Mouse (Mus musculus): ENCODE data around the gene Fig4. TPM values are rescaled to one million over a fixed set of nuclear protein-coding genes. Genes with fewer than 3 reads are reported as not detected.

The Fig4 gene
- total and polyA plus RNA-seq, 2 experiments from 2014 or later, result 36.4 to 40.4 TPM

DNA sequence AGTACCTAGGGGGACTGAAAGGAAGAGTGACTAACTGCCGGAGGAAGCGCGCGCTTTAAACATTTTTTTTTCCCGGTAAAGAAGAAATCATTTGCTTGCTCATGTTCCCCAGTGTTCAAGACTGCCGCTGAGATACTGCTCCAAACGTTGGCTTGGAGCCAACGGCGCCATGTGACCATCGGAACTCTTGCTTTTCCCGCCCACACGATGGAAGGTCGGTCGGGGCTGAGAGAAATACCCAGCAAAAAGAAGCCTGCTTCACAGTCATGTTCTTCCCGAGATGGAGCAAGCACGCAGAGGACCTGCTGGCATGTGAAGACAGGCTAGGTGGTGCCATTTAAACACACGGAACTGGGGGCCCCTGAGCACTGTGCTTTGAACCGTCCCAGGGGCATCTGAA is 151.6 kb downstream of the Fig4 start:
- no peaks in the 10 kb centered on the region for H3K9me3 ChIP-seq (ENCODE audit: low read length)
- no peak overlapping the region for H3K27ac ChIP-seq (ENCODE audit: low read depth, low read length)
- no peaks in the 10 kb centered on the region for H3K27me3 ChIP-seq (ENCODE audit: insufficient read depth, low read length)
- ATAC-seq (peak; percentile 48), DNase-seq (peak; percentile 45)
- H3K4me1 ChIP-seq (ENCODE audit: insufficient read depth), result no peaks in the 10 kb centered on the region
- H3K36me3 ChIP-seq (ENCODE audit: insufficient read depth), result no peaks in the 10 kb centered on the region
- TF ChIP-seq CTCF (IDR thresholded peaks at IDR 0.05; ENCODE audit: low read depth), result no peak
- no peak overlapping the region for H3K4me2 ChIP-seq (ENCODE audit: low read depth)
- H3K4me3 ChIP-seq (ENCODE audit: low read depth, low read length), result no peak overlapping the region
- H3K9ac ChIP-seq, result no peak overlapping the region
- WGBS, result 62% methylated on average over 18 of the region's 18 CpGs

DNA sequence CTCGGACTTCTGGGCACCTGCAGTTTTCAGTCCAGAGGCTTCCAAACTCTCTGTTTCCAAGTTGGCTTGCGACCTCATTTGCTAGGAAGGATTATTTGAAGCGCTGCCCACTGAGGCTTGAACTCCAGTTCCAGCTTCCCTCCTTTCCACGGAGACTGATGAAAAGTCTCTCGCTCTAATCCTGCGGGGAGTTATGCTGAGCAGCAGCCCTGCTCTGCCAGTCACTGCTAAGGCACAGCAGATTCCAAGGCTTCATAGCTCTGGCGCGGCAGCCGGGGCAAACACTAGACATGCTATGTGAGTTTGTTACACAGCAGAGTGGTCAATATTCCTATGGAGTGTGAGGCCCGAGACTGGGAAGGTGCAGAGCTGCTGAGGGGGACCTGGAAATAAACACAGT is 152.0 kb downstream of the Fig4 start:
- Histone ChIP-seq H3K4me3 (ENCODE audit: low read depth, low read length) (no peak overlapping the region), H3K9me3 (ENCODE audit: low read length) (no peaks in the 10 kb centered on the region), H3K4me1 (ENCODE audit: insufficient read depth) (no peaks in the 10 kb centered on the region), H3K36me3 (ENCODE audit: insufficient read depth) (no peaks in the 10 kb centered on the region), H3K4me2 (ENCODE audit: low read depth) (no peak overlapping the region), H3K27me3 (ENCODE audit: insufficient read depth, low read length) (no peaks in the 10 kb centered on the region), H3K9ac (no peak overlapping the region), H3K27ac (ENCODE audit: low read depth, low read length) (no peak overlapping the region)
- no peak for ATAC-seq
- DNase-seq, result no peak
- no peak for TF ChIP-seq CTCF (IDR thresholded peaks at IDR 0.05; ENCODE audit: low read depth)
- WGBS, result 65% methylated on average over 10 of the region's 10 CpGs

DNA sequence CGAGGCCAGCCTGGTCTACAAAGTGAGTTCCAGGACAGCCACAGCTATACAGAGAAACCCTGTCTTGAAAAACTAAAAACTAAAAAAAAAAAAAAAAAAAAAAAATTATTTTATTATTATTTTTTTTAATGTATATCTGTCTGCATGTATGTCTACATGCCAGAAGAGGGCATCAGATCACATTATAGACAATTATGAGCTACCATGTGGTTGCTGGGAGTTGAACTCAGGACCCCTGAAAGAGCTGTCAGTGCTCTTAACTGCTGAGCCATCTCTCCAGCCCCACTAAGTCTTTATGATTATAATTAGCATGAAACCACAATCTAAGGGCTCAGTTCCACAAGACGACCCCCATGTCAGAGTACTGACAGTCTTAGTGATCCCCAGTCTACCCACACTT is 152.6 kb downstream of the Fig4 start:
- no peaks in the 10 kb centered on the region for H3K9me3 ChIP-seq (ENCODE audit: low read length)
- no peak overlapping the region for H3K4me3 ChIP-seq (ENCODE audit: low read depth, low read length)
- 82% methylated on average over 2 of the region's 2 CpGs for WGBS
- no peak for DNase-seq
- H3K27ac ChIP-seq (ENCODE audit: low read depth, low read length), result no peak overlapping the region
- H3K4me2 ChIP-seq (ENCODE audit: low read depth), result no peak overlapping the region
- no peaks in the 10 kb centered on the region for H3K36me3 ChIP-seq (ENCODE audit: insufficient read depth)
- H3K9ac ChIP-seq, result no peak overlapping the region
- ATAC-seq, result no peak
- TF ChIP-seq CTCF (IDR thresholded peaks at IDR 0.05; ENCODE audit: low read depth), result no peak
- no peaks in the 10 kb centered on the region for H3K27me3 ChIP-seq (ENCODE audit: insufficient read depth, low read length)
- no peaks in the 10 kb centered on the region for H3K4me1 ChIP-seq (ENCODE audit: insufficient read depth)

DNA sequence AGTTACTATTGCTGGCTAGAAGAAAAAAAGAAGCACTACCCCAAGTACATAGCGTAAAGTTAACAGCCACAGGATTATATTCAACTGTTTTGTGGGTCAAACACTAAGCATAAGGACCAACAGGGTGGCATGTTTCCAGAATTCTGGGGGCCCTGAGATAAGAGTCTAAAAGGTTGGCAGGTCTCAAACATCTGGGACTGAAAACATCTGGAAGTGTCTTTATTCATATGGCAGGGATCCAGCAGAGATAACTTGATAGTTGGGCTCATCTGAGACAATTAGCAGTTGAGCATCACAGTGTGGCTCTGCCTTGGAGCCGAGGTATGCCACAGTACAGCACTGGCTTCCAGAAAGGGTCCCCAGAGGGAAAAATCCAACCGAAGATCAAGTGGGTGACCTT is 153.8 kb downstream of the Fig4 start:
- Histone ChIP-seq H3K36me3 (ENCODE audit: insufficient read depth) (no peaks in the 10 kb centered on the region), H3K27me3 (ENCODE audit: insufficient read depth, low read length) (no peaks in the 10 kb centered on the region), H3K27ac (ENCODE audit: low read depth, low read length) (no peak overlapping the region), H3K9ac (no peak overlapping the region), H3K9me3 (ENCODE audit: low read length) (no peaks in the 10 kb centered on the region), H3K4me3 (ENCODE audit: low read depth, low read length) (no peak overlapping the region), H3K4me2 (ENCODE audit: low read depth) (no peak overlapping the region), H3K4me1 (ENCODE audit: insufficient read depth) (no peaks in the 10 kb centered on the region)
- DNase-seq (no peak), ATAC-seq (no peak)
- WGBS, result 90% methylated on average over 3 of the region's 3 CpGs
- no peak for TF ChIP-seq CTCF (IDR thresholded peaks at IDR 0.05; ENCODE audit: low read depth)

DNA sequence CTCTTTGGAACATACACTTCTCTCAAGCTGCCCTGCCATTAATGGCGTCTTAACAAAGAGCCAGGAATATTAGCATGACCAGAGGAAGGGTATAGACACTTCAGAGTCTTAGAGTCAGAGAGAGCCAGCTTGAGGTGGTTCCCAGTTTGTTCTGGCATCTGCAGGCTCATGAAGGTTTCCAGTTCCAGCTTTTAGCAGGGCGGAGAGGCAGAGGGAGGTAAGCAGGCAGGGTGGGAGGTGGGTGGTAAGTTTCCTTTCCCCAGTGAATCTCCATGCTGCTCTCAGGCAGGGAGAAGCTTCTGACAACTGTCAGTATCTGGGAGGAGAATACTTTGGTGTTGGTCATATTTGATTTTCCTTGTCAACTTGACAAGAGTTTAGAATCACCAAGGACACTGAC is 156.9 kb downstream of the Fig4 start:
- no peak for TF ChIP-seq CTCF (IDR thresholded peaks at IDR 0.05; ENCODE audit: low read depth)
- H3K27me3 ChIP-seq (ENCODE audit: insufficient read depth, low read length), result no peaks in the 10 kb centered on the region
- no peaks in the 10 kb centered on the region for H3K36me3 ChIP-seq (ENCODE audit: insufficient read depth)
- H3K4me2 ChIP-seq (ENCODE audit: low read depth), result no peak overlapping the region
- 54% methylated on average over 2 of the region's 2 CpGs for WGBS
- no peak for ATAC-seq
- no peak for DNase-seq
- no peaks in the 10 kb centered on the region for H3K9me3 ChIP-seq (ENCODE audit: low read length)
- no peak overlapping the region for H3K4me3 ChIP-seq (ENCODE audit: low read depth, low read length)
- H3K9ac ChIP-seq, result no peak overlapping the region
- no peaks in the 10 kb centered on the region for H3K4me1 ChIP-seq (ENCODE audit: insufficient read depth)
- no peak overlapping the region for H3K27ac ChIP-seq (ENCODE audit: low read depth, low read length)

Other genes with a start within 250 kb of the Fig4 start
- 4.9 and 14.2 TPM in 2 replicates for gene Gpr6, start 231.0 kb downstream of the Fig4 start, total RNA-seq (2014; rRNA removed)
- gene Gpr6, start 231.0 kb downstream of the Fig4 start, polyA plus RNA-seq (2015; fragmentation: Nextera tagmentation; extraction: Ambion mirVana), result 2.3 and 2.7 TPM in 2 replicates
- gene Ak9, start 720 bp upstream of the Fig4 start, total RNA-seq (2014; rRNA removed), result 0.31 and 0.48 TPM in 2 replicates
- gene Ak9, start 720 bp upstream of the Fig4 start, polyA plus RNA-seq (2015; fragmentation: Nextera tagmentation; extraction: Ambion mirVana), result 0.21 and 0.34 TPM in 2 replicates
- gene Zbtb24, start 147.1 kb upstream of the Fig4 start, total RNA-seq (2014; rRNA removed), result 20.7 and 29.9 TPM in 2 replicates
- gene Zbtb24, start 147.1 kb upstream of the Fig4 start, polyA plus RNA-seq (2015; fragmentation: Nextera tagmentation; extraction: Ambion mirVana), result 13.2 and 15.5 TPM in 2 replicates
- 37.2 and 40.0 TPM in 2 replicates for gene Mical1, start 173.1 kb upstream of the Fig4 start, total RNA-seq (2014; rRNA removed)
- gene Mical1, start 173.1 kb upstream of the Fig4 start, polyA plus RNA-seq (2015; fragmentation: Nextera tagmentation; extraction: Ambion mirVana), result 29.8 and 32.1 TPM in 2 replicates
- 27.7 and 42.9 TPM in 2 replicates for gene Smpd2, start 187.1 kb upstream of the Fig4 start, total RNA-seq (2014; rRNA removed)
- gene Smpd2, start 187.1 kb upstream of the Fig4 start, polyA plus RNA-seq (2015; fragmentation: Nextera tagmentation; extraction: Ambion mirVana), result 37.1 and 43.9 TPM in 2 replicates
- 0.81 and 1.9 TPM in 2 replicates for gene Ppil6, start 187.2 kb upstream of the Fig4 start, total RNA-seq (2014; rRNA removed)
- gene Ppil6, start 187.2 kb upstream of the Fig4 start, polyA plus RNA-seq (2015; fragmentation: Nextera tagmentation; extraction: Ambion mirVana), result 4.7 and 8.7 TPM in 2 replicates
- gene Cd164, start 216.2 kb upstream of the Fig4 start, total RNA-seq (2014; rRNA removed), result 23.1 and 32.3 TPM in 2 replicates
- gene Cd164, start 216.2 kb upstream of the Fig4 start, polyA plus RNA-seq (2015; fragmentation: Nextera tagmentation; extraction: Ambion mirVana), result 40.5 and 48.8 TPM in 2 replicates

Measured in forebrain, postnatal 0 days (tissue).